Mouse (Mus musculus) ES-E14 (cell line): ENCODE results near the gene Kat6b. TPM values are rescaled to one million over a fixed set of nuclear protein-coding genes. Genes with fewer than 3 reads are reported as not detected.

Source experiments
- DNase-seq: peaks from one replicate; pipeline ENCODE4 v3.0.0-alpha.2; 2013; ENCODE audit warnings: low read depth, low spot score
- H3K27ac ChIP-seq: 2 replicates; pipeline ENCODE4 v1.5.1; 2012; ENCODE audit warnings: low read depth, mild to moderate bottlenecking, low read length, moderate library complexity, mixed read lengths; ENCODE audit not compliant: poor library complexity, insufficient read depth, severe bottlenecking
- H3K36me3 ChIP-seq: 2 replicates; pipeline ENCODE4 v1.6.1; 2012; ENCODE audit warnings: mild to moderate bottlenecking, low read length, moderate library complexity, mixed read lengths; ENCODE audit not compliant: control insufficient read depth, poor library complexity, insufficient read depth, severe bottlenecking
- H3K4me1 ChIP-seq, 2 experiments: fragments of 150-350 bp in 1 of 2; sonication (generic) in 1 of 2; 2 replicates each; pipeline ENCODE4 v1.6.1; 2012; ENCODE audit warnings: low read length in 2 of 2, mild to moderate bottlenecking in 1 of 2, mixed read lengths in 1 of 2; ENCODE audit not compliant: control insufficient read depth in 2 of 2, insufficient read depth in 2 of 2, poor library complexity in 1 of 2
- H3K4me3 ChIP-seq, 2 experiments: fragments of 150-350 bp in 1 of 2; sonication (generic) in 1 of 2; 2 replicates each; pipeline ENCODE4 v1.5.1; 2012; ENCODE audit warnings: low read length in 2 of 2, low read depth in 1 of 2, mild to moderate bottlenecking in 1 of 2, mixed read lengths in 1 of 2; ENCODE audit not compliant: insufficient read depth in 1 of 2, poor library complexity in 1 of 2, severe bottlenecking in 1 of 2
- H3K9ac ChIP-seq: 2 replicates; pipeline ENCODE4 v1.6.1; 2012; ENCODE audit warnings: low read depth, mild to moderate bottlenecking, low read length, mixed read lengths; ENCODE audit not compliant: poor library complexity, insufficient read depth, severe bottlenecking
- H3K9me3 ChIP-seq: fragments of 150-350 bp; sonication (generic); 2 replicates; pipeline ENCODE4 v1.6.1; 2012; ENCODE audit warnings: low read depth, mild to moderate bottlenecking, low read length; ENCODE audit not compliant: control insufficient read depth, insufficient read depth
- CHD2 ChIP-seq: IDR thresholded peaks from 2 replicates; pipeline ENCODE4 v1.6.1; 2014; ENCODE audit warnings: mild to moderate bottlenecking, low read depth, low read length, inconsistent platforms
- HCFC1 ChIP-seq: IDR thresholded peaks from 2 replicates; pipeline ENCODE4 v1.6.1; 2012; ENCODE audit warnings: low read length, inconsistent platforms, borderline replicate concordance; ENCODE audit not compliant: insufficient read depth
- MAFK ChIP-seq: IDR thresholded peaks from 2 replicates; pipeline ENCODE4 v1.6.1; 2014; ENCODE audit warnings: mild to moderate bottlenecking, low read depth, low read length, inconsistent platforms; ENCODE audit not compliant: insufficient read depth
- ZC3H11A ChIP-seq: IDR thresholded peaks from 2 replicates; pipeline ENCODE4 v1.6.1; 2012; ENCODE audit warnings: low read depth, mild to moderate bottlenecking, inconsistent platforms, low read length, borderline replicate concordance
- ZNF384 ChIP-seq: IDR thresholded peaks from 2 replicates; pipeline ENCODE4 v1.6.1; 2012; ENCODE audit warnings: low read depth, low read length, inconsistent platforms
- in situ Hi-C, 2 experiments: fragments of 600-800 bp; cut with MboI; formaldehyde crosslinking; loops; one replicate each; pipeline ENCODE4 v1.15.1; 2025; ENCODE audit warnings: low sequenced_read_pairs in 2 of 2, inconsistent platforms in 1 of 2; ENCODE audit not compliant: unreplicated experiment in 2 of 2
- total RNA-seq: library from RNA; depleted of rRNA; stranded (reverse); fragments of 300-350 nt; gene quantifications from 2 replicates; pipeline ENCODE4 v1.2.3, GENCODE M21; 2012

Gene Kat6b
- total RNA-seq, 1 experiment, result 172 TPM

GRCm38 (mm10) chr14:21584468-21585135, 103.4 kb downstream of the Kat6b start:
- peaks cover 8 to 14% of the 10 kb centered on the region in 2 experiments for H3K4me1 ChIP-seq
- peak; percentile 57 for DNase-seq
- no peak overlapping the region for H3K4me3 ChIP-seq
- no peak overlapping the region for H3K9ac ChIP-seq
- H3K36me3 ChIP-seq, result peaks cover 4% of the 10 kb centered on the region; the same call in 1 of the 2 replicates
- no peak for TF ChIP-seq ZNF384
- no peak for TF ChIP-seq MAFK
- no peak for TF ChIP-seq ZC3H11A
- TF ChIP-seq CHD2, result no peak
- TF ChIP-seq HCFC1, result no peak
- H3K27ac ChIP-seq, result no peak overlapping the region; the same call in 1 of the 2 replicates
- no peaks in the 10 kb centered on the region for H3K9me3 ChIP-seq
- in situ Hi-C loops, result loop anchor here in 1 of 2 experiments (25.0 kb wide), 1 partner anchor 447 kb away; no protein-coding TSS in a partner anchor

- in situ Hi-C loops, result loop anchor here in 1 of 2 experiments (25.0 kb wide), 1 partner anchor 448 kb away; no protein-coding TSS in a partner anchor
- H3K4me3 ChIP-seq, result no peak overlapping the region
- TF ChIP-seq ZC3H11A, result no peak
- no peak for TF ChIP-seq CHD2
- no peak for TF ChIP-seq ZNF384
- no peak for TF ChIP-seq HCFC1
- TF ChIP-seq MAFK, result no peak
- H3K9ac ChIP-seq, result no peak overlapping the region
- H3K9me3 ChIP-seq, result no peaks in the 10 kb centered on the region
- peaks cover 8 to 14% of the 10 kb centered on the region in 2 experiments for H3K4me1 ChIP-seq
- peak overlapping the region; percentile 28; the same call in 1 of the 2 replicates for H3K27ac ChIP-seq
- no peak for DNase-seq
- peaks cover 4% of the 10 kb centered on the region; the same call in 1 of the 2 replicates for H3K36me3 ChIP-seq
Measured at GRCm38 (mm10) chr14:21585491-21586251, 104.4 kb downstream of the Kat6b start.

GRCm38 (mm10) chr14:21586481-21587118, 105.4 kb downstream of the Kat6b start:
- no peak for DNase-seq
- TF ChIP-seq HCFC1, result no peak
- no peak for TF ChIP-seq ZC3H11A
- TF ChIP-seq CHD2, result no peak
- TF ChIP-seq MAFK, result no peak
- TF ChIP-seq ZNF384, result no peak
- Histone ChIP-seq H3K4me1 (peaks cover 7 to 8% of the 10 kb centered on the region in 2 experiments; a peak in 3 of 4 replicates), H3K36me3 (peaks cover 4% of the 10 kb centered on the region; the same call in 1 of the 2 replicates), H3K4me3 (no peak overlapping the region), H3K9ac (no peak overlapping the region), H3K27ac (peak overlapping the region; percentile 15; the same call in 1 of the 2 replicates), H3K9me3 (no peaks in the 10 kb centered on the region)
- in situ Hi-C loops, result loop anchor here in 1 of 2 experiments (25.0 kb wide), 1 partner anchor 449 kb away; no protein-coding TSS in a partner anchor

DNA sequence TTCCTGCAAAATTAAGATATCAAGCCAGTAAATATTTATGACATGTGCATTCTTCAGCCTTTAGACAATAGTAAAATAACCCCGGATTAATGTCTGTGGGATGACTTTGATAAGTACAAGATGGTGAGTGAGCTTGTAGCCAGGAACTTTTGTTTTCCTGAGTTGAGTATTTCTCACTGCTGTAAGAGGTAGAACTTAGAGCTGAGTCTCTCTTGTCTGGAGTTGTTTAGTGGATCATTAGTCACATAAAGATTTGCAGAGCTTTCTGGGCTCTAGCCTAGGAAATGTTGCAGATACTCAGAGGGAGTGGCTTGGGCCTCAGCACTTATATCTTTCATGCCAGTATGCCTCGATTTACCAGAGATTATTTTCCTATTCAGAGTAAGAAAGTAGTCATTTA, 106.7 kb downstream of the Kat6b start:
- Histone ChIP-seq H3K9me3 (no peaks in the 10 kb centered on the region), H3K4me3 (no peak overlapping the region), H3K9ac (no peak overlapping the region), H3K36me3 (peaks cover 4% of the 10 kb centered on the region; the same call in 1 of the 2 replicates), H3K27ac (no peak overlapping the region), H3K4me1 (peaks cover 6 to 8% of the 10 kb centered on the region in 2 experiments)
- in situ Hi-C loops, result loop anchor here in 1 of 2 experiments (25.0 kb wide), 1 partner anchor 451 kb away; no protein-coding TSS in a partner anchor
- TF ChIP-seq ZNF384 (no peak), ZC3H11A (no peak), MAFK (no peak), HCFC1 (no peak), CHD2 (no peak)
- DNase-seq, result no peak
